Mouse (Mus musculus) cerebellum, postnatal 36 days (tissue): Measurements from ENCODE around the gene Hoxb5.

Experiments
- DNase-seq, 2 experiments: peaks; one replicate each; pipeline ENCODE4 v3.0.0; 2021 to 2022; ENCODE audit warnings: mixed read lengths in 2 of 2

Hoxb5 gene

GRCm38 (mm10) chr11:96354376-96354775 lies 51.2 kb downstream of the Hoxb5 start:
- no peak for DNase-seq

- DNase-seq, result no peak
Measured at GRCm38 (mm10) chr11:96354801-96355311, 51.7 kb downstream of the Hoxb5 start.
